Mouse (Mus musculus) ES-CJ7 (cell line): ENCODE results near the gene Jph2.

Experiments used
- DNase-seq: peaks from one replicate; pipeline ENCODE4 v3.0.0; 2011; ENCODE audit warnings: low read depth, low spot score

Gene Jph2

GRCm38 (mm10) chr2:163362940-163363921 is 34.6 kb downstream of the Jph2 start:
- no peak for DNase-seq

GRCm38 (mm10) chr2:163360858-163361623 is 36.8 kb downstream of the Jph2 start:
- no peak for DNase-seq

DNA sequence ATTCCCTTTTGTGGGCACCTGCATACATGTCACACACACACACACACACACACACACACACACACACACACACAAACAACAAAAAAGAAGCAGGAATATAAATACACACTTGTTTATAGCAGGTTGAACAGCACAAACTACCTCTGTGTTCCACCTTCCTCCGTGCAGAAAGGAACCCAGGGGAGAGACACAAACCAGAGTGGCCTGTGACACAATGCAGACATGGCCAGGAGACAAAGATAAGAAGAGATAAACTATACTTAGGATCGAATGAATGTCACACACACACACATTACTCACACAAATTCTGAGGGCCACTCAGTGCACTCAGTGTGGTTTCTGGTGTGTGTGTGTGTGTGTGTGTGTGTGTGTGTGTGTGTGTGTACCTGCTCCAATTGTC is 38.5 kb downstream of the Jph2 start:
- no peak for DNase-seq

GRCm38 (mm10) chr2:163358662-163359061 is 39.1 kb downstream of the Jph2 start:
- no peak for DNase-seq

- no peak for DNase-seq
These were observed 41.5 kb downstream of the Jph2 start for GRCm38 (mm10) chr2:163356113-163356840.

DNA sequence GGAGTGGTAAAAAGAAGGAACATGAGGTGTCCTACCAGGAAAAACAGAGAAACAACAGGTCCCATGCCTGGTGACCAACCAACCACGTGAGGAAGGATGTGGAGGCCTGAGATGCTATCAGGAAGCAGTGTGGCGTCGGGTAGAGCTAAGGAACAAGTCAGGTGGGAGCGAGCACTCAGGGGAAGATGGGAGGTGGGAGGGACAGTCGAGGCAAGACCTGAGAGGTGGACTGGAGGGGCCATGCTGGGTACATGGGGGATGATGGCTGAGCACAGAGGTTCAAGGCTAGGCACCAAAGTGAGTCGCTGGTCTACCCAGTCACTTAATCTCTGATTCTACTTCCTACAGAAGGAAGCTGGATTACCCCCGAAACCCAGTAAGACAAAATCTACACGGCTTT is 42.1 kb downstream of the Jph2 start:
- no peak for DNase-seq

DNA sequence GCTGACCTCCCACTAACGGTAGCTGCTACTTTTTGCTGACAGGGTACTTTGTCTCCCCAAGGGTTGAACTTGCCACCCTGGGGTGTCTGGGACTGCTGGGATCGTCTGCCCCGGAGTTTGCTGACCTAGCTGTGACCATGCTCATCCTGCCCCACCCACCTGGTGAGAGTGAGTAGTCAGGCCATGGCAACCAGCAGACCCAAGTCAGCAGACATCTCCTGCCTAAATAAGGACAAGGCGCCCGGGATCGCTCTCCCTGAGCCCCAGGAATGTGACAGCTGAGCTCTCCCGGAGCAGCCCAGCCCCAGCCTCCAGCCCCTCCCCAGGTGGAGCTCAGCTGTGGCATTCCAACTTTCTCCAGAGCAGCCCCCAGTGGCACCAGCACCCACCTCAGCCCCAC is 44.1 kb downstream of the Jph2 start:
- DNase-seq, result peak; percentile 29

DNA sequence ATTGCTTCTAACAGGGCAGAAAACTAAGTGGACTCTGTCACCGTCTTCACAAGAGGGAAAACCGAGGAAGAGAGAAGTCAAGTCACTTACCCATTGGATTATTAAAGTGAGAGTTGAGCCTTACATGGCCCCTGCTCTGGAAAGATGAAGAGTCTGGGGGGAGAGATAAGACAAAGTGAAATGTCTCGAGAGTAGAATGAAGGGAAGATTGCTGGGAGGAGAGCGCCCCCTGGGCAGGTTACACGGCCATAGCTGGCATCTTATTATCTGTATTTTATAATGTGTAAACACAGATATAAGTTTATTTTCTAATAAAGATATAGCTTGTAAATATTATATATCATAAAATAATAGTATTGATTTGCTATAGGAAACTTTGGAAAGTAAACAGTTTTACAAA is 47.4 kb downstream of the Jph2 start:
- DNase-seq, result no peak

GRCm38 (mm10) chr2:163349411-163349810 is 48.4 kb downstream of the Jph2 start:
- DNase-seq, result no peak

GRCm38 (mm10) chr2:163348677-163349076 is 49.1 kb downstream of the Jph2 start:
- DNase-seq, result no peak

DNA sequence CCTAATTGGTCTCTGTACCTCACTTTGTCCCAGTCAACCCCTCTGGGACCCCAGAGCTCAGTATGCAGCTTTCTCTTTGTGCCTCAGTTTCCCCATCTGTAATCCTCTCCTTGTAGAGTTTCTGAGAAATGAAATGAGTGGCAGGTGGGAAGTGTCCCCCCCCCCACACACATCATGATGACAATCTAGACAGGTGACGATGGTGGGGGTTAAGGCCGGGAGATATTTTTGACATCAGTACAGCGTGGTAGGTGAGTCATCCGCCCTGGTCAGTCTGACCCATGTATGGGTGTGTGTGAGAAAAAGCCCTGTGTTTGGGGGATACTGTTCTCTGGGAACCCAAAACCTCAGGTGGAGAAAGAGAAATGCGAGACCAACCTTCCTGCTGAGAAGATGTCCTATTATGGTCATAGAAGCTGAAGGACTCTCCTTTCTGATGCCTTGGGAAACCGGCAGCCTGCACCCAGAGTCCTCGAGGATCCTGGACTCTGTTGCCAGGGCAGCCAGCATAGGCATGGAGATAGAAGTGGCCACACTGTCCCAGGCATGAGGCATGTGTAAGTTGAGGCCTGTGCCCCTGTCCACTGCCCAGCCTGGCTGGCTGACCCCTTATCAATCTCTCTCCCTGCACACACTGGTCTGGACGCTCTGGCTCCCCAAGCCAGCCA is 50.1 kb downstream of the Jph2 start:
- DNase-seq, result no peak

- DNase-seq, result peak; percentile 48
These were observed 51.3 kb downstream of the Jph2 start for GRCm38 (mm10) chr2:163346497-163346896.

DNA sequence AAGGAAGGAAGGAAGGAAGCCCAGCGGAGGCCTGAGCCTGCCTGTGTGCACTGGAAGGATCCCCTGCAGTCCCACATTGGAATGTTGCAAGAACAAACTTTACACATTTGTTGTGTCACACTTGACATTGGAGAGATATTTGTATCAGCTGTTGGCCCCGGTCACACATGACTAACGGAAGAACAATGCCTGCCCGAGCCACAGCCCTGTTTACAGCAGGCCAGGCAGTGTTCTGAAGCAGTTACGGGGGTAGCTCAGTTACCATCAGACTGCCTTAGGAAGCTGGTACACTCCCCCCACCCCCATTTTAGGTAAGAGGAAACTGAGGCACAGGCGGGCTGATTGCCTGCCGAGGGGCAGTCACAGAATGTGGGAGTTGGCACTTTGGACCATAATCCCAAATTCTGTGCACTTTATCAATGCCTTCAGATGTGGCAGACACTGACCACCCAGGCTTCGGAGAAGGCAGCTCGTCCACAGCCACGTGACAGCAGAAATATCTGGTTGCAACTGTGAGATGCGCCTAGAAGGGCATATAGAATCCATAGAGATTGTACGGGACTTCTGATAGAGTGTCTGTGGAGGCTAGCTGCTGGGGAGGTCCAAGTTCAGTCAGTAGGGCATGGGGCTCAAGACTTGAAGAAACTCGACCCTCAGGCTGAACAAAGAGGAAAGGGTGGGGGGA is 52.7 kb downstream of the Jph2 start:
- DNase-seq, result no peak

DNA sequence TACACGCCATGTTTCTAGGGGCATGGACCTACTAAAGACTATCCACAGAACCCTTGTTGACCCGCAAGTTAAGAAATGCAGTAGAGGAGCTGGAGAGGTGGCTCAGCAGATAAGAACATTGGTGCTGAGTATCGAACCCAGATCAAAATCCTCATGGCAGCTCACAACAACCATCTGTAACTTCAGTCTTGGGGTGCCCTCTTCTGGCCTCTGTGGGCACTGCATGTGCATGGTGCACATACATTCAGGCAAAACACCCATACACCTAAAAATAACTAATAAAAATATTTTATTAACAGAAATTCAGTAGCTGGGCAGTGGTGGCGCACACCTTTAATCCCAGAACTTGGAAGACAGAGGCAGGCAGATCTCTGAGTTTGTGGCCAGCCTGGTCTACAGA is 54.1 kb downstream of the Jph2 start:
- DNase-seq, result peak; percentile 73

DNA sequence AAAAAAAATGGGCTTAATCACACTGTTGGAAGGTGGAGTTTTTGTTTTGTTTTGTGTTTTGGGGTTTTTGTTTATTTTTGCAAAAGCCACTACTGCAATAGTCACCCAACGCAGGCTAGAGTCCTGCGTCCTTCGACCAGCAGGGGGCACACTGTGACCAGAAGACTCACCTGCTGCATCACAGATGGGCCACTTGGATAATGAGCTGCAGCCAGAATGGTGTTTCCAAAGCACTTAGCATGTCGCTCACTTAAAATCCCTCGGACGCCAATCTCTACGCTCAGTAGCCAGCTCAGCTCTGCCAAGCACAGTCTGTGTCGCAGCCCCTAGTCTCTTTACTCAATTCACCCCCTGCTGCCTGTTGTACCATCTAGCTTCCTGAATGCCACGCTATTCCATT is 57.5 kb downstream of the Jph2 start:
- peak; percentile 74 for DNase-seq

- no peak for DNase-seq
These were observed 65.3 kb downstream of the Jph2 start for GRCm38 (mm10) chr2:163332368-163333055.

GRCm38 (mm10) chr2:163331423-163331822 is 66.4 kb downstream of the Jph2 start:
- DNase-seq, result no peak

DNA sequence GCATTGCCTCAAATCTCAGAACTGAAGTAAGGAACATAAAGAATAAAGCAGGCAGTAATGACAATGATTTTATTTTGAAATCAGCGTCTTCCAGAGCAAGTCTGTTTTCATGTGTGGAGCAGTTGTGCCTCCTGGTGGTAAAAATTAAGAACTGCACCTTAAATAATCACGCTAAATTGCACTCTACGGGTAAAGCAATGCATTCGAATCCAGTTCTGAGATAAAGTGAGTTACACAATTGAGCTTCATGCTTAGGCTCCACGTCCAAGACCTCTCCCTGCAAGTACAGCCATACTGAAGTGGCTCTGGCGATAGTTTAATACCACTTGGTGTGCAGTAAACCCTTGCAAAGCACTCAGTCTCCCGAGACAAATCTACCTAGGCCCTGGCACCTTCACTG is 67.1 kb downstream of the Jph2 start:
- DNase-seq, result peak; percentile 64

DNA sequence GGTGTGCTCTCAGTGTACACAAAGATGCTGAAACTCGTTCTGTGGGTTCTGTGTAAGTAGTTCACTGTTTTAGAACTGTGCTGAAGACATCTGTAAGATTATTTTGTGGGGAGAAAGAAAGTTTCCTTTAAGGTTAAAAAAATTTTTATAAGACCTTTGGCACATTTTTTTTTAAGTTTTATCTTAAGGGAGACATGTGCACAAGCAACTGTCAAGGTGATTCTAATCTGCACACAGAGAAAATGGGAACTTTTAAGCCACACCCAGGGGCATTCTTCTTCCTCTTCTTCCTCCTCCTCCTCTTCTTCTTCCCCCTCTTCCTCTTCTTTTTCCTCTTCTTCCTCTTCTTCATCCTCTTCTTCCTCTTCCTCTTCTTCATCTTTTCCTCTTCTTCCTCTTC is 74.6 kb downstream of the Jph2 start:
- no peak for DNase-seq

- DNase-seq, result peak; percentile 42
These were observed 79.0 kb downstream of the Jph2 start for GRCm38 (mm10) chr2:163318777-163319176.
